Mouse (Mus musculus): ENCODE measurements around the gene Vsig2. TPM values are rescaled to one million over a fixed set of nuclear protein-coding genes. Genes with fewer than 3 reads are reported as not detected.

The Vsig2 gene
- 0.75 and 0.77 TPM in 2 replicates for polyA plus RNA-seq (2016; fragmentation: Nextera tagmentation; extraction: Ambion mirVana)

GRCm38 (mm10) chr9:37539170-37540025 is at the start of gene Vsig2:
Vsig2 (plus strand) TSS chr9:37539255.
- peak within 1 kb of the TSS; percentile 36; the same call in 1 of the 2 replicates for H3K27ac ChIP-seq
- peaks cover 29% of the 10 kb centered on the region for H3K4me1 ChIP-seq
- no peaks in the 10 kb centered on the region for H3K9me3 ChIP-seq
- WGBS = 46% methylated on average over 23 of the region's 23 CpGs
- H3K4me3 ChIP-seq = no peak within 1 kb of the TSS
- H3K27me3 ChIP-seq (ENCODE audit: insufficient read depth, poor library complexity, severe bottlenecking) = peaks cover 34% of the 10 kb centered on the region
- H3K36me3 ChIP-seq = peaks cover 3% of the 10 kb centered on the region; the same call in 1 of the 2 replicates
- peak; percentile 65 for DNase-seq (ENCODE audit: low spot score)

DNA sequence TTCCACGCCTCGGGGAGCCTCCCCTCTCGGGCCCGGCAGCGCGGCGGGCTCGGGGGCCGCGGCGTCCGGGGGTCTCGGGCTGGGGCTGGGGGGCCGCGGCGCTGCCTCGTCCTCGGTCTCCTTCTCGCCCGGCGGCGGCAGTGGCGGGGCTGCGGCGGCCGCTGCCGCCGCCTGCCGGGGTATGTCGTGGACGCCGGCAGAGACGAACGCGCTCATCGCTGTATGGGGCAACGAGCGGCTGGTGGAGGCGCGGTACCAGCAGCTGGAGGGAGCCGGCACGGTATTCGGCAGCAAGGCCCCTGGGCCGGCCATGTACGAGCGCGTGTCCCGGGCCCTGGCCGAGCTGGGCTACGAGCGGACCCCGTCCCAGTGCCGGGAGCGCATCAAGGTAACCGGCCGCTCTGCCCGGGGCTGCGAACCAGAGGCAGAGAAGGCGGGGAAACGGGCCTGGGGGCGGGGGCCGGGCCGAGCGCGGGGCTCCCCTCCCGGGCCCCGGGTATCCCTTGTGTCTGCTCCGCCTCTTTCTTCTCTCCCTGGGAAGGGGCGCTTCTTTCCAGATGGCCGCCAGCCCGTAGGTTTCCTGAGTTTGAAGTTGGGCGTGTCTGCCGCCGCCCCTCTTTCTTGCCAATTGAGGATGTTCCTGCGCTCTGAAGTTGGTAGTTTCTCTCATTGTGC is 49.5 kb upstream of the Vsig2 start:
- DNase-seq (ENCODE audit: low spot score) = peak; percentile 86
- Histone ChIP-seq H3K4me1 (peaks cover 19% of the 10 kb centered on the region), H3K4me3 (peak overlapping the region; percentile 99), H3K27me3 (ENCODE audit: insufficient read depth, poor library complexity, severe bottlenecking) (no peaks in the 10 kb centered on the region), H3K27ac (peak overlapping the region; percentile 99), H3K9me3 (no peaks in the 10 kb centered on the region), H3K36me3 (peaks cover 13% of the 10 kb centered on the region)
- 0% methylated on average over 73 of the region's 75 CpGs for WGBS

- no peaks in the 10 kb centered on the region for H3K27me3 ChIP-seq (ENCODE audit: insufficient read depth, poor library complexity, severe bottlenecking)
- H3K4me1 ChIP-seq = peaks cover 9% of the 10 kb centered on the region
- no peaks in the 10 kb centered on the region for H3K9me3 ChIP-seq
- H3K36me3 ChIP-seq = peaks cover 16% of the 10 kb centered on the region
- H3K4me3 ChIP-seq = no peak overlapping the region
- H3K27ac ChIP-seq = no peak overlapping the region
- WGBS = 63% methylated on average over 3 of the region's 3 CpGs
- DNase-seq (ENCODE audit: low spot score) = no peak
Measured at GRCm38 (mm10) chr9:37495761-37496160, 43.3 kb upstream of the Vsig2 start.

DNA sequence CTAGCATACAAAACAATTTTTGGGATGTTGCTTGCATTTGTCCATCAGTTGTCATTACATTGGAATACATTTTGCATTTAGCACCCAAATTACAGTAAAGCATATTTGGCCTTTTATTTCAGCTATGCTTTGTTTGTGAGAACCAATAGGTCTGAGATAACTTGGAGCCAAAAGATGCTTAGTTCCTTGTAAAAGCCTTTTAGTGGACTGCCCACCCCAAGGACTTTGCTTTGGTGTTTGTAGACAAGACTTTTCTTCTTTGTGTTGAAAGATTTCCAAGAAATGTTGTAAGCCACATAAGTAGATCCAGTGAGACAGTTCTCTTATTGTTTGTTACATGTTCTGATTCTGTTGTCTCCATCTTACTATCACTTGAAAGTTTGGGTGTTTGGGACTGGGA is 42.7 kb upstream of the Vsig2 start:
- H3K9me3 ChIP-seq = no peaks in the 10 kb centered on the region
- DNase-seq (ENCODE audit: low spot score) = no peak
- H3K27ac ChIP-seq = no peak overlapping the region
- no peaks in the 10 kb centered on the region for H3K27me3 ChIP-seq (ENCODE audit: insufficient read depth, poor library complexity, severe bottlenecking)
- peaks cover 7% of the 10 kb centered on the region; the same call in 1 of the 2 replicates for H3K4me1 ChIP-seq
- peaks cover 16% of the 10 kb centered on the region for H3K36me3 ChIP-seq
- H3K4me3 ChIP-seq = no peak overlapping the region

DNA sequence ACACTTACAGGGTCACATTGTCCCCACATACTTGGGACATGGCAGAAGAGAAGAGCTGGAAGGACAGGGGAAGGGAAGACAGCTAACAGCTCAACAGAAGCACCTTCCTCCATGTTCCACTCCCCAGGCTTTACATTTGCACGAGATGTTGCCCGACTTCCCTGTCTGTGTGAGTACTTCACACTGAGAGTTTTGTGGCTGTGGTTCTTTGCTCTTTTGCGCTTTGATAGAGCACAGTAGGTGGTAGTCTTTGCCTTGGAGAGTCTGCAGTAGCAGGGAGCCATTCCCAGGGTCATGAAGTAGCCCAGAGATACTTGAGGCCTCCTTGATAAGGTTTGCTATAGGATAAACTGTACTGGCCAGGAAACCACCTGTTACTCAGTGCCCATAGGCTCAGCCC is 38.9 kb upstream of the Vsig2 start:
- H3K4me3 ChIP-seq = no peak overlapping the region
- no peak for DNase-seq (ENCODE audit: low spot score)
- 60% methylated on average over 3 of the region's 3 CpGs for WGBS
- no peaks in the 10 kb centered on the region for H3K9me3 ChIP-seq
- H3K4me1 ChIP-seq = peaks cover 7% of the 10 kb centered on the region; the same call in 1 of the 2 replicates
- no peak overlapping the region for H3K27ac ChIP-seq
- 0 out of 2 replicates have a peak, but pooled peaks cover 5% of the 10 kb centered on the region for H3K36me3 ChIP-seq
- H3K27me3 ChIP-seq (ENCODE audit: insufficient read depth, poor library complexity, severe bottlenecking) = no peaks in the 10 kb centered on the region

- WGBS = 95% methylated on average over 1 of the region's 1 CpGs
Measured at GRCm38 (mm10) chr9:37501170-37501569, 37.9 kb upstream of the Vsig2 start.

DNA sequence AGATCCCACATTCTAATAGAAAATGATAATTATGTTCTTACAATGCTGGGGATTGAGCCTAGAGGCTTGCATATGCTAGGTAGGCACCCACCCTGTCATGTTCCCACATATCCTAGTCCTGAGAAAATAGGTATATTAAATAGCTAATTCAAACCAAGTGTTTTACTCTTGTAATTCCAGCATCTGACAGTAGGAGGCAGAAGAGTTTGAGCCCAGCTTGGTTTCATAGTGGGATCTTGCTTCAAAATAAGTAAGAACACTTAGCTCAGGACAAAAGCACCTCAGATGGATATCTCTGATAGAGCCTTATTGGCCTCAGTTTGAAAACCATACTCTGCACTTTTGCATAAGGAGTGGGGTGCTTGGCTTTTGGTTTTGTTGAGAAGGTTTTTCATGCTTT is 34.7 kb upstream of the Vsig2 start:
- Histone ChIP-seq H3K4me3 (no peak overlapping the region), H3K36me3 (0 out of 2 replicates have a peak, but pooled peaks cover 3% of the 10 kb centered on the region)

More at GRCm38 (mm10) chr9:37501170-37501569, 37.9 kb upstream of the Vsig2 start:
- Histone ChIP-seq H3K27me3 (ENCODE audit: insufficient read depth, poor library complexity, severe bottlenecking) (no peaks in the 10 kb centered on the region), H3K4me3 (no peak overlapping the region), H3K27ac (no peak overlapping the region), H3K4me1 (peaks cover 7% of the 10 kb centered on the region; the same call in 1 of the 2 replicates), H3K9me3 (no peaks in the 10 kb centered on the region), H3K36me3 (0 out of 2 replicates have a peak, but pooled peaks cover 3% of the 10 kb centered on the region)
- DNase-seq (ENCODE audit: low spot score) = no peak

DNA sequence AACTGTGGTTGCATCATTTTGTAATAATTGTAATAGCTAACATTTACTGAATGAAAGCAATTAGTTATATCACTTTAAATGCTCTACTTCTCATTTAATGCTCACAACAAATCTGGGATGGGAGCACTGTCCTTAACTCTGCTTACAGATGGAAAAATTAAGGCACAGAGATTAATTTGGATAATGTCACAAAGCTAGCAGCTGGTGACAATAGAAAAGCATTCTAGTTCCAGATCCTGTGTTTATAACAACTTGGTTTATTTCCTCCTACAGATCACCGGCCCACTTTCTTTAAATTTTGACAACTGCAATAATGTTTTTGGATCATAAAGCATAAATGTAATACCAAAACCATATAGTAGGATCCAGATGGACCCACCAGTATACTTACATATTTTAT is 33.0 kb upstream of the Vsig2 start:
- Histone ChIP-seq H3K27me3 (ENCODE audit: insufficient read depth, poor library complexity, severe bottlenecking) (no peaks in the 10 kb centered on the region), H3K36me3 (0 out of 2 replicates have a peak, but pooled peaks cover 3% of the 10 kb centered on the region), H3K4me1 (no peaks in the 10 kb centered on the region), H3K9me3 (no peaks in the 10 kb centered on the region), H3K4me3 (no peak overlapping the region), H3K27ac (no peak overlapping the region)
- 98% methylated on average over 1 of the region's 1 CpGs for WGBS
- no peak for DNase-seq (ENCODE audit: low spot score)

More for the DNA sequence above, 34.7 kb upstream of the Vsig2 start:
- H3K27ac ChIP-seq = no peak overlapping the region
- no peak for DNase-seq (ENCODE audit: low spot score)
- peaks cover 7% of the 10 kb centered on the region; the same call in 1 of the 2 replicates for H3K4me1 ChIP-seq
- H3K27me3 ChIP-seq (ENCODE audit: insufficient read depth, poor library complexity, severe bottlenecking) = no peaks in the 10 kb centered on the region
- H3K9me3 ChIP-seq = no peaks in the 10 kb centered on the region

- H3K4me3 ChIP-seq = no peak overlapping the region
- no peaks in the 10 kb centered on the region for H3K9me3 ChIP-seq
- WGBS = 92% methylated on average over 2 of the region's 2 CpGs
- no peaks in the 10 kb centered on the region for H3K27me3 ChIP-seq (ENCODE audit: insufficient read depth, poor library complexity, severe bottlenecking)
- H3K4me1 ChIP-seq = peaks cover 9% of the 10 kb centered on the region; the same call in 1 of the 2 replicates
- no peak overlapping the region for H3K27ac ChIP-seq
- DNase-seq (ENCODE audit: low spot score) = no peak
- H3K36me3 ChIP-seq = no peaks in the 10 kb centered on the region
Measured at GRCm38 (mm10) chr9:37512097-37512496, 27.0 kb upstream of the Vsig2 start.

DNA sequence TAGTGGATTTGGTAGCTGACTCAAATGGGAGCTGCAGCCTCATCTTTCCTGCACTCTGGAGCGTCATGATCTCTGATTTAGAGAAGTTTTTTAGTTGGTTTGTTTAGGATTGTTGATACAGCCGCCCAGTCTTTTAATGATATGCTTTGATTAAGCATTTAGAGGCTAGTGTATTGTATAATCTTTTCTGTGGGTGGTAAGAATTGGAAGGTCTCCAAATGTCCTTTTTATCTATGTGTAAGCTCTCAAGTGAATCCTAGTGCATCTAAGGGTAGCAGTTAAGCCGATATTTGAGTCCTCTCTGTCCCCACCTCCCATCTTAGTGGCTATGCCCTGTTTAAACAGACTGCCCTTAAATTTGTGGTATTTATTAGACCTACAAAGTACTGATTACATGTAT is 24.6 kb upstream of the Vsig2 start:
- Histone ChIP-seq H3K4me3 (no peak overlapping the region), H3K27ac (no peak overlapping the region), H3K27me3 (ENCODE audit: insufficient read depth, poor library complexity, severe bottlenecking) (no peaks in the 10 kb centered on the region), H3K36me3 (peaks cover 5% of the 10 kb centered on the region; the same call in 1 of the 2 replicates), H3K4me1 (peaks cover 15% of the 10 kb centered on the region; the same call in 1 of the 2 replicates), H3K9me3 (no peaks in the 10 kb centered on the region)
- 80% methylated on average over 3 of the region's 3 CpGs for WGBS
- no peak for DNase-seq (ENCODE audit: low spot score)

DNA sequence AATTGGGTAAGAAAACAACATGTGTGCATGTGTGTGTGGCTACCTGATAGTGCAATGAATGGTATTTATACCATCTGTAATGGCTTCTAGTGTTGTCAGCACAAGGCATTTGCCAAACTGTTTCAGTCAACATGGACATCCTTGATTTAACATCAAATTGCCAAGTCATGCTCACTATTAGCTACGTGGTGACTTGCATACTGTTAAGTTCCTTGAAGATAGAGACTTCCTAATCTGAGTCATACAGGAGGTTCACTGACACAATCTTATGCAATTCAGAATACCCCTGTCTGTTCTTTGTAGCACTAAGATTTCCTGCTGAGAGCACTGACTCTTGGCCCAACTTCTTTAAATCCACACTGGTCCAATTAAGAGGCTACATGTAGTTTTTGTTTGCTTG is 21.6 kb upstream of the Vsig2 start:
- Histone ChIP-seq H3K36me3 (peaks cover 29% of the 10 kb centered on the region), H3K4me3 (no peak overlapping the region), H3K9me3 (no peaks in the 10 kb centered on the region), H3K27me3 (ENCODE audit: insufficient read depth, poor library complexity, severe bottlenecking) (no peaks in the 10 kb centered on the region), H3K4me1 (peaks cover 15% of the 10 kb centered on the region; the same call in 1 of the 2 replicates), H3K27ac (no peak overlapping the region)
- 56% methylated on average over 1 of the region's 1 CpGs for WGBS
- no peak for DNase-seq (ENCODE audit: low spot score)

GRCm38 (mm10) chr9:37518991-37519390 is 20.1 kb upstream of the Vsig2 start:
- Histone ChIP-seq H3K4me1 (peaks cover 15% of the 10 kb centered on the region; the same call in 1 of the 2 replicates), H3K27me3 (ENCODE audit: insufficient read depth, poor library complexity, severe bottlenecking) (no peaks in the 10 kb centered on the region), H3K9me3 (no peaks in the 10 kb centered on the region), H3K36me3 (peaks cover 40% of the 10 kb centered on the region), H3K4me3 (no peak overlapping the region), H3K27ac (no peak overlapping the region)
- 89% methylated on average over 8 of the region's 8 CpGs for WGBS
- DNase-seq (ENCODE audit: low spot score) = no peak

- H3K27ac ChIP-seq = no peak overlapping the region
- no peak for DNase-seq (ENCODE audit: low spot score)
- no peak overlapping the region for H3K4me3 ChIP-seq
- 92% methylated on average over 2 of the region's 2 CpGs for WGBS
- no peaks in the 10 kb centered on the region for H3K27me3 ChIP-seq (ENCODE audit: insufficient read depth, poor library complexity, severe bottlenecking)
- peaks cover 16% of the 10 kb centered on the region; the same call in 1 of the 2 replicates for H3K4me1 ChIP-seq
- peaks cover 43% of the 10 kb centered on the region for H3K36me3 ChIP-seq
- H3K9me3 ChIP-seq = no peaks in the 10 kb centered on the region
Measured at GRCm38 (mm10) chr9:37519995-37520394, 19.1 kb upstream of the Vsig2 start.

Data from heart, embryonic 10.5 days (tissue).